Mouse (Mus musculus) E14TG2a.4 (cell line): ENCODE results near the gene Cyp4v3.

Experiments used
- CTCF ChIP-seq: conservative IDR thresholded peaks from 2 replicates; pipeline ENCODE4 v1.5.1; 2014; ENCODE audit warnings: low read length
- NANOG ChIP-seq: IDR thresholded peaks from 2 replicates; pipeline ENCODE4 v1.6.1; 2014; ENCODE audit warnings: borderline replicate concordance, low read length, mixed read lengths
- POU5F1 ChIP-seq: IDR thresholded peaks from 2 replicates; pipeline ENCODE4 v1.6.1; 2014; ENCODE audit warnings: low read length, borderline replicate concordance

DNA sequence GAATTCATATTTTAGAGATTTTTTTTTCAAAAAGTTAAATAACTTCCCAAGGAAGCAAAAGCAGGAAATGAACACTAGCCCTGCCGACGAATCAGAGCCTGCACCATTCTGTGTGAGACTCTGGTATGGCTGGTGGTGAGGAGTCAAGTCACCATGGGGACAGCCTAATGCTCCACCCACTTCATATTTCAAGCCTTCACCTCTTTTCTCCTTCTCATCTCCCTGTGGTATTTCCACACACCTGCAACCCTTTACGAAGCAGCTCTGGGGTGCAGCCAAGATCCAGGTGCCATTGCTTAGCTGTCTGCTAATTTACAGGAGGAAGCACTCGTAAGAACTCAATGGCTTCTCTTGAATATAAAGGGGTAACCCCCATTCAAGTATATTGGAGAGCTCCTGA is 22.0 kb downstream of the Cyp4v3 start:
- TF ChIP-seq CTCF: no peak
- TF ChIP-seq POU5F1: no peak
- TF ChIP-seq NANOG: no peak
